Mouse (Mus musculus) Patski (cell line): ENCODE data around the gene Serpinb3a. TPM values are rescaled to one million over a fixed set of nuclear protein-coding genes. Genes with fewer than 3 reads are reported as not detected.
"Not testable (repeated sequence)": the region's sequence is repeated elsewhere in the genome, so short reads cannot be mapped to it uniquely, and the experiment has no call there.

Source experiments
- ATAC-seq: fragments of 100-300 bp; one replicate; pipeline ENCODE4 v1.8.0; 2021
- CTCF ChIA-PET: fragments of 350-600 bp; sonication (Branson Sonifier 250); formaldehyde crosslinking; loops from one replicate; lab custom pipeline; 2022; ENCODE audit warnings: inconsistent platforms; lab: Charles Lee
- POLR2A ChIA-PET: fragments of 350-600 bp; sonication (Branson Sonifier 250); formaldehyde crosslinking; loops from one replicate; lab custom pipeline; 2022; ENCODE audit warnings: antibody characterized with exemption, inconsistent platforms; lab: Charles Lee
- DNase-seq: peaks from one replicate; pipeline ENCODE4 v3.0.0-alpha.2; 2011; ENCODE audit warnings: low read depth, low spot score
- H3K27me3 ChIP-seq: fragments of 371-371 bp; one replicate; pipeline ENCODE4 v1.5.1; 2021
- CTCF ChIP-seq: fragments of 100-300 bp; IDR thresholded peaks from one replicate; pipeline ENCODE4 v1.5.1; 2021
- in situ Hi-C: fragments of 300-500 bp; cut with MboI; formaldehyde crosslinking; loops from 3 replicates; pipeline ENCODE4 v1.11.1; 2018; ENCODE audit warnings: low pct_unique_long_range_greater_than_20kb, mixed read lengths
- polyA plus RNA-seq: library from polyadenylated mRNA; unstranded; gene quantifications from one replicate; pipeline ENCODE4 v1.2.3, GENCODE M21; 2021

Serpinb3a gene
- polyA plus RNA-seq, result not detected

DNA sequence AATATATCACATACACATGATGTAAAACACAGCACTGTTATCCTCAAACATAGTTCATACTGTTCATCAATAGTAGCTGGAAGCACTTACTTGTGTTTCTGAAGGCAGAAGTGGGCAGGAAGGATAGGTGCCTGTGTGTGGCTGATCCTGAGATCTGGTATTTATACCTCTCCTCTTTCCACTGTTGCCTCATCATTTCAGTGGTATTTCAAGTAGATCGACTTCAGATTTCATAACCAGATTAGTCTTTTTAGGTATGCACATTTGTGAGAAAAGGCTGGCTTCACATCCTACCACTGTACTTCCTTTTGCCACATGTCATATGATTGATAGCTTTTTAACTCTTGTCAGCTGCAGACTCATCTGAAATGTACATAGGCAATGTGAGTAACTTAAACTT lies at the start of gene Serpinb3a:
TSS of gene Serpinb3a (minus strand) at position 101 of the 400 bp plus-strand sequence.
- no peak for ATAC-seq
- in situ Hi-C loops, result no loop called here
- ChIA-PET CTCF (no interaction called here), POLR2A (no interaction called here)
- H3K27me3 ChIP-seq, result no peaks in the 10 kb centered on the region
- no peak for TF ChIP-seq CTCF
- DNase-seq, result no peak

DNA sequence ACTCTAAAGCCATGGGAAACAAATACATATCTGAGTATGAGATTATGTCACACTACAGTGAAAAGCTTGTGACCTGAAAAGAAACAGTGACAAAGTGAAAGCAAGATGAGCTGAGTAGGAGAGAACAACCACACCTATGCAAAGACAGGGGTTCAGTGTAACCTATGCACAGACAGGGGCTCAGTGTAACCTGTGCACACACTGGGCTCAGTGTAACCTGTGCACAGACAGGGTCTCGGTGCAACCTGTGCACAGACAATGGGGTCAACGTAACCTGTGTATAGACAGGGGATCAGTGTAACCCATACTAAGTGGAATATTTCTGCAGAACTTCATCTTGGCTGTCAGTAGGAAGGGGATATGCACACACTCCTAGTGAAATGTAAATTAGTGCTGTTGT lies 46.3 kb upstream of the Serpinb3a start:
- no peaks in the 10 kb centered on the region for H3K27me3 ChIP-seq
- ATAC-seq (no peak), DNase-seq (no peak)
- POLR2A ChIA-PET, result no interaction called here
- CTCF ChIA-PET, result no interaction called here
- in situ Hi-C loops, result no loop called here
- TF ChIP-seq CTCF, result no peak

DNA sequence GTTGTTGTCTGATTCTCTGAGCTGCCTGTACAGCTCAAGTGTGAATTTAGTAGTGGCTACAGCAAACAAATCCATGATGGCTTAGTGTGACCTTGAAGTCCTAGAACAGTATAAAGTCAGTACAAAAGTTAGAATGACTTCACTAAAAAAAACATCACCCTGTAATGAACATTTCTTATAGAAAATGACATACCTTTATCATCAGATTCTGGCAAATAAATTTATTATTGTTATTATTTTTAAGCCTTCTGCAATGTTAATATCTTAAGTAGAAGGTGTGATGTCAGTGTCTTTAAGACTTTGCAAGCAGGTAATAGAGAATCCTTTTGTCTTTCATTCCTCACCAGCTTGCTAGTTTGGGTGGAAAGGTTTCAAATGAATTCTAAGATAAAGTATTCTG lies 31.3 kb upstream of the Serpinb3a start, which contains the start of gene Serpinb3d:
TSS of gene Serpinb3d (minus strand) at position 101 of the 400 bp plus-strand sequence.
- DNase-seq (no peak), ATAC-seq (no peak)
- no peaks in the 10 kb centered on the region for H3K27me3 ChIP-seq
- ChIA-PET CTCF (no interaction called here), POLR2A (no interaction called here)
- in situ Hi-C loops, result loop anchor here (5.0 kb wide), 1 partner anchor 36 kb away; no protein-coding TSS in a partner anchor
- TF ChIP-seq CTCF, result no peak

DNA sequence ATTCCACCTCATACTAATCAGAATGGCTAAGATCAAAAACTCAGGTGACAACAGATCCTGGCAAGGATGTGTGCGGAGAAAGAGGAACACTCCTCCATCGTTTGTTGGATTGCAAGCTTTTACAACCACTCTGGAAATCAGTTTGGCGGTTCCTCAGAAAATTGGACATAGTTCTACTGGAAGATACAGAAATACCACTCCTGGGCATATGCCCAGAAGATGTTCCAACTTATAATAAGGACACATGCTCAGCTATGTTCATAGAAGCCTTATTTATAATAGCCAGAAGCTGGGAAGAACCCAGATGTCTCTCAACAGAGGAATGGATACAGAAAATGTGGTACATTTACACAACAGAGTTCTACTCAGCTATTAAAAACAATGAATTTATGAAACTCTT lies 17.9 kb downstream of the Serpinb3a start:
- POLR2A ChIA-PET, ATAC-seq, CTCF ChIA-PET, DNase-seq, in situ Hi-C loops, H3K27me3 ChIP-seq: not testable (repeated sequence)

DNA sequence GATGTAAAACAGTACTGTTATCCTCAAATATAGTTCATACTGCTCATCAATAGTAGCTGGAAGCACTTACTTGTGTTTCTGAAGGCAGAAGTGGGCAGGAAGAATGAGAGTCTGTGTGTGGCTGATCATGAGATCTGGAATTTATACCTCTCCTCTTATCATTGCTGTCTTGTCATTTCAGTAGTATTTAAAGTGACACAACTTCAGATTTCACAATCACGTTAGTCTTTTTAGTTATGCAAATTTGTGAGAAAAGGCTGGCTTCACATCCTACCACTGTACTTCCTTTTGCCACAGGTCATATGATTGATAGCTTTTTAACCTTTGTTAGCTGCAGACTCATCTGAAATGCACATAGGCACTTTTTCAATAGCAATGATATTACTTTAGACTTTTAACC lies 26.2 kb downstream of the Serpinb3a start:
- CTCF ChIA-PET, result interaction anchor here (1.1 to 2.5 kb wide), 2 partner anchors 11 kb away, joined by 3 to 7 read pairs; no protein-coding TSS in a partner anchor

DNA sequence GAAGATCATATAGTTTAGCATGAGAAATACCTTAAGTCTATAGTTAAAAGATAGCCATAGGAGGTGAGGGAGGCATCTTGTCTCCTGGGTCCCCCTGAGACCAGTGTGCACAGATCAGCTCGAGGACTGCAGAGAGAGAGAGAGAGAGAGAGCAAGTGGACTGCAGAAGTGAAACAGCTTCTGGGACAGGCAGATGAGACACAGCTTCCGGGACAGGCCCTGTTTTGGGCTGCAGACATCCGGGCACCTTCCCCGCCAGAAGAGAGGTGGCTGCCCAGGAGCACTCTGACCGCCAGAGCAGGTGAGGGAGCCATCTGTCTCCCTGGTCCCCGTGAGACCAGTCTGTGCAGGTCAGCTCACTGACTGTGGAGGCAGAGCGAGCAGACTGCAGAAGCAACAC lies 36.9 kb downstream of the Serpinb3a start:
- ChIA-PET POLR2A (no interaction called here), CTCF (interaction anchor here (1.1 to 1.4 kb wide), 4 partner anchors 10 to 465 kb away, joined by 3 to 7 read pairs (median 3); no protein-coding TSS in a partner anchor)
- in situ Hi-C loops, result no loop called here
- ATAC-seq (no peak), DNase-seq (no peak)
- no peak for TF ChIP-seq CTCF
- H3K27me3 ChIP-seq, result peaks cover 4% of the 10 kb centered on the region

More for the DNA sequence above, 26.2 kb downstream of the Serpinb3a start:
- H3K27me3 ChIP-seq, result no peaks in the 10 kb centered on the region
- no peak for ATAC-seq
- TF ChIP-seq CTCF, result no peak
- POLR2A ChIA-PET, result no interaction called here
- no peak for DNase-seq
- in situ Hi-C loops, result no loop called here

DNA sequence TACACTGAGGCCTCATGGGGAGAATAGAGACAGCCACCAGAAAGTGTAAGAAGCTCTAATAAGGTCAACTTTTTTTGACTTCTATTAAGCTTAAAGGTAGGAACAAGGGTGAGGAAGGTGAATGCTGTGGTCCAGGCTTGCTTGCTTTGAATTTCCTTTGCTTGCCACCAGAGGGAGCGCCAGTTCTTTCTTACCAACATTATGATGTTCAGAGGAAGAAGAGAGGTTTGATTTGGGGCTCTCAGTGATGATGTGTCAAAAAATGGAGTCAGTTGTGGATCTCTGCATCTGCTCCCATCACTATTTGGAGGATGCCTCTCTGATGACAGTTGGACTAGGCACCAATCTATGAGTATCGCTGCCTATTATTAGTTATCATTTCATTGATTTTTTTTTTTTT lies 37.6 kb downstream of the Serpinb3a start:
- ChIA-PET POLR2A (no interaction called here), CTCF (interaction anchor here (0.7 to 1.4 kb wide), 7 partner anchors 10 to 468 kb away, joined by 3 to 7 read pairs (median 3); no protein-coding TSS in a partner anchor)
- DNase-seq, result no peak
- in situ Hi-C loops, result loop anchor here (5.0 kb wide), 1 partner anchor 468 kb away; no protein-coding TSS in a partner anchor
- ATAC-seq, result no peak
- TF ChIP-seq CTCF, result peak; percentile 74
- H3K27me3 ChIP-seq, result peaks cover 4% of the 10 kb centered on the region

DNA sequence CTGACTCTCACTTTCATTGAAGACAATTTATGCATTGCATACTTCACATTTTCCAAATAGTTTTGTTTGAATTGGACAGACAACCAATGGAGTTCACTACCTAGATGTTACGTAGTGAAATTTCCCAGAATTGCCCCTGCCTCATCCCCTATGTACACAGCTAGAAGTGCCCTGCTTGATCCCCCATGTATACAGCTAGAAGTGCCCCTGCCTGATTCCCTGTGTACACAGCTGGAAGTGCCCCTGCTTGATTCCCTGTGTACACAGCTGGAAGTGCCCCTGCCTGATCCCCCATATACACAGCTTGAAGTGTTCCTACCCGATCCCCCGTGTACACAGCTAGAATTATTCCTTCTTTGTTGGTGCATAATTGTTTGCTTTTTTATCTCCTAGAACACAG lies 45.8 kb downstream of the Serpinb3a start:
- TF ChIP-seq CTCF, result no peak
- in situ Hi-C loops, result loop anchor here (5.0 kb wide), 1 partner anchor 211 kb away; no protein-coding TSS in a partner anchor
- DNase-seq (no peak), ATAC-seq (no peak)
- CTCF ChIA-PET, result no interaction called here
- no peaks in the 10 kb centered on the region for H3K27me3 ChIP-seq
- POLR2A ChIA-PET, result no interaction called here

DNA sequence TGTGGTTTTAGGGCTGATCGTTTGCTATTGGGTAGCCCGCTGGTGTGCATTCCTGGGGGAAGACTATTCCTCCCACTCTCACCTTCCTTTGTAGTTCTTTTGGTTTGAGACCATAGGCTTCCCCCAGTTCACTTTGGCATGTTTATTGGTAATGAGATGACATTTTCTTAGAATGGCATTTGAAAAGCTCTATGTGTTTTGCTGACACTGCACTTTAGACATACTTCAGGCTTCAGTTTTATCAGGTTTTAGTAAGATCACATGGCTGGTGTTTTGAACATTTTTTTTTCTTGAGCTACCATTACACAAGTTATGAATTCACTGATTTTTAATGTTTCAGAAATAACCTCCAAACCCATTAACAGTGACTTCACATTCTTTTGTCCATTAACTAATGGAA lies 50.3 kb downstream of the Serpinb3a start:
- ATAC-seq (no peak), DNase-seq (no peak)
- ChIA-PET CTCF (no interaction called here), POLR2A (no interaction called here)
- in situ Hi-C loops, result no loop called here
- no peak for TF ChIP-seq CTCF
- no peaks in the 10 kb centered on the region for H3K27me3 ChIP-seq

DNA sequence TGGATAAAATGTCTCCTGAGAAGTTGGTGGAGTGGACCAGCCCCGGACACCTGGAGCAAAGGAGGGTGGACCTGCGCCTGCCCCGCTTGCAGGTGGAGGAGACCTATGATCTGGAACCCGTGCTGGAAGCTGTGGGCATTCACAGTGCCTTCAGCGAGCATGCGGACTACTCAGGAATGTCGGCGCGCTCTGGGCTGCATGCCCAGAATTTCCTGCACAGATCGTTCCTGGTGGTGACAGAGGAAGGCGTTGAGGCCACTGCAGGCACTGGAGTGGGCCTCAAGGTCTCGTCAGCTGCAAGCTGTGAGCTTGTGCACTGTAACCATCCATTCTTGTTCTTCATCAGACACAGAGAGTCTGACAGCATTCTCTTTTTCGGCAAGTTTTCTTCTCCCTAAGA lies 51.7 kb downstream of the Serpinb3a start:
- ATAC-seq, result peak; percentile 47
- H3K27me3 ChIP-seq, result no peaks in the 10 kb centered on the region
- no peak for TF ChIP-seq CTCF
- ChIA-PET CTCF (no interaction called here), POLR2A (no interaction called here)
- in situ Hi-C loops, result no loop called here
- DNase-seq, result no peak

Other genes with a start within 250 kb of the Serpinb3a start
- not detected for gene Serpinb5, start 191.1 kb downstream of the Serpinb3a start, polyA plus RNA-seq
- not detected for gene Serpinb12, start 117.9 kb downstream of the Serpinb3a start, polyA plus RNA-seq
- not detected for gene Serpinb13, start 71.3 kb downstream of the Serpinb3a start, polyA plus RNA-seq
- gene Serpinb3d, start 31.2 kb upstream of the Serpinb3a start, polyA plus RNA-seq, result not detected
- gene Serpinb3b, start 226.1 kb upstream of the Serpinb3a start, polyA plus RNA-seq, result not detected
- gene Serpinb3c, start 226.1 kb upstream of the Serpinb3a start, polyA plus RNA-seq, result not detected